Mouse (Mus musculus) cerebellum, adult 11 months (tissue): ENCODE measurements around the gene Nfe2l2.

Experiments
- DNase-seq: peaks from one replicate; pipeline ENCODE4 v3.0.0; 2022

The Nfe2l2 gene

GRCm38 (mm10) chr2:75684526-75684925, 19.9 kb downstream of the Nfe2l2 start:
- DNase-seq, result no peak

- no peak for DNase-seq
Measured at GRCm38 (mm10) chr2:75682978-75683709, 21.3 kb downstream of the Nfe2l2 start.

GRCm38 (mm10) chr2:75681439-75681838, 23.0 kb downstream of the Nfe2l2 start:
- no peak for DNase-seq

- no peak for DNase-seq
Measured at GRCm38 (mm10) chr2:75679947-75680346, 24.5 kb downstream of the Nfe2l2 start.

GRCm38 (mm10) chr2:75676567-75676966, 27.9 kb downstream of the Nfe2l2 start:
- DNase-seq, result no peak

GRCm38 (mm10) chr2:75672561-75672960, 31.9 kb downstream of the Nfe2l2 start:
- no peak for DNase-seq

- no peak for DNase-seq
Measured at GRCm38 (mm10) chr2:75671337-75671660, 33.1 kb downstream of the Nfe2l2 start.

GRCm38 (mm10) chr2:75670446-75671336, 33.8 kb downstream of the Nfe2l2 start:
- no peak for DNase-seq

GRCm38 (mm10) chr2:75669491-75670445, 34.7 kb downstream of the Nfe2l2 start:
- DNase-seq, result no peak

- no peak for DNase-seq
Measured at GRCm38 (mm10) chr2:75661106-75661505, 43.3 kb downstream of the Nfe2l2 start.

GRCm38 (mm10) chr2:75660255-75660948, 44.0 kb downstream of the Nfe2l2 start:
- no peak for DNase-seq

GRCm38 (mm10) chr2:75659629-75659960, 44.8 kb downstream of the Nfe2l2 start:
- peak; percentile 90 for DNase-seq

GRCm38 (mm10) chr2:75658727-75659628, 45.5 kb downstream of the Nfe2l2 start, which contains the start of gene Hnrnpa3:
Hnrnpa3 (plus strand) TSS chr2:75659261.
- DNase-seq, result peak; percentile 99

GRCm38 (mm10) chr2:75657907-75658691, 46.3 kb downstream of the Nfe2l2 start:
- peak; percentile 28 for DNase-seq

- DNase-seq, result no peak
Measured at GRCm38 (mm10) chr2:75656924-75657323, 47.5 kb downstream of the Nfe2l2 start.

GRCm38 (mm10) chr2:75654679-75655078, 49.8 kb downstream of the Nfe2l2 start:
- DNase-seq, result no peak

GRCm38 (mm10) chr2:75653150-75653549, 51.3 kb downstream of the Nfe2l2 start:
- no peak for DNase-seq

- DNase-seq, result no peak
Measured at GRCm38 (mm10) chr2:75650437-75650836, 54.0 kb downstream of the Nfe2l2 start.

GRCm38 (mm10) chr2:75645251-75645650, 59.2 kb downstream of the Nfe2l2 start:
- no peak for DNase-seq

GRCm38 (mm10) chr2:75643950-75644349, 60.5 kb downstream of the Nfe2l2 start:
- no peak for DNase-seq
